Mouse (Mus musculus) heart, adult 2 months (tissue): ENCODE results near the gene Thop1. TPM values are rescaled to one million over a fixed set of nuclear protein-coding genes. Genes with fewer than 3 reads are reported as not detected.
A peak's percentile ranks its signal among the peaks of the same experiment; 100 is the strongest.

ENCODE experiments used
- DNase-seq, 2 experiments: peaks; one replicate each; pipeline ENCODE4 v3.0.0; 2021
- H3K27ac ChIP-seq: fragments of 200-600 bp; 2 replicates; pipeline ENCODE4 v1.8.1; 2022
- H3K27me3 ChIP-seq: fragments of 200-500 bp; 2 replicates; pipeline ENCODE4 v1.6.1; 2012; ENCODE audit warnings: mild to moderate bottlenecking, low read length, inconsistent platforms, mixed read lengths; ENCODE audit not compliant: control insufficient read depth, insufficient read depth
- H3K36me3 ChIP-seq: fragments of 200-500 bp; 2 replicates; pipeline ENCODE4 v1.6.1; 2012; ENCODE audit warnings: low read length, inconsistent platforms; ENCODE audit not compliant: control insufficient read depth, insufficient read depth
- H3K4me1 ChIP-seq: fragments of 200-500 bp; 2 replicates; pipeline ENCODE4 v1.6.1; 2011; ENCODE audit warnings: low read length; ENCODE audit not compliant: control insufficient read depth, insufficient read depth
- H3K4me3 ChIP-seq: fragments of 200-600 bp; 2 replicates; pipeline ENCODE4 v1.8.1; 2022
- H3K79me2 ChIP-seq: fragments of 200-500 bp; replicated peaks from 2 replicates; pipeline ENCODE4 v1.6.1; 2012; ENCODE audit warnings: mild to moderate bottlenecking, inconsistent platforms, low read length, moderate library complexity, mixed read lengths; ENCODE audit not compliant: control insufficient read depth, insufficient read depth
- H3K9ac ChIP-seq: fragments of 200-500 bp; 2 replicates; pipeline ENCODE4 v1.6.1; 2012; ENCODE audit warnings: low read depth, mild to moderate bottlenecking, control low read depth, inconsistent platforms, low read length, mixed read lengths
- CTCF ChIP-seq: fragments of 200-600 bp; IDR thresholded peaks from 2 replicates; pipeline ENCODE4 v1.8.1; 2022; ENCODE audit warnings: antibody characterized with exemption, mild to moderate bottlenecking, moderate library complexity
- EP300 ChIP-seq: fragments of 200-500 bp; IDR thresholded peaks from 2 replicates; pipeline ENCODE4 v1.6.1; 2011; ENCODE audit warnings: low read depth, low read length, control low read depth; ENCODE audit not compliant: insufficient read depth
- POLR2A ChIP-seq: fragments of 200-500 bp; IDR thresholded peaks from 2 replicates; pipeline ENCODE4 v1.6.1; 2011; ENCODE audit warnings: mild to moderate bottlenecking, low read depth, low read length, control low read depth; ENCODE audit not compliant: insufficient read depth
- WGBS: fragments of 180-500 bp; shearing (Covaris S2); methylation state at CpG from one replicate; pipeline ENCODE4 v1.1.7; 2018; 5-methylcytosine and 5-hydroxymethylcytosine counted together
- intact Hi-C: fragments of 180-260 bp; cut with DNase I; formaldehyde crosslinking; loops from one replicate; pipeline ENCODE4 v1.15.1; 2025
- polyA plus RNA-seq: library from polyadenylated mRNA; depleted of rRNA; stranded (reverse); fragments of >200 nt; gene quantifications from 2 replicates; pipeline ENCODE4 v1.2.3, GENCODE M21; 2012
- total RNA-seq, 2 experiments: library from RNA; stranded (reverse); gene quantifications; 2 replicates each; pipeline ENCODE4 v1.2.3; 2021

Gene Thop1
- total and polyA plus RNA-seq, 3 experiments: 11.3 to 15.5 (median 15.2) TPM

GRCm38 (mm10) chr10:81025047-81025621 is 44.7 kb upstream of the Thop1 start:
- intact Hi-C loops: no loop called here
- no peak for TF ChIP-seq CTCF
- no peak for TF ChIP-seq EP300
- TF ChIP-seq POLR2A: no peak
- Histone ChIP-seq H3K79me2 (no peaks in the 10 kb centered on the region), H3K9ac (no peak overlapping the region), H3K27me3 (peaks cover 6% of the 10 kb centered on the region; the same call in 1 of the 2 replicates), H3K27ac (no peak overlapping the region), H3K4me3 (no peak overlapping the region), H3K36me3 (no peaks in the 10 kb centered on the region), H3K4me1 (peaks cover 2% of the 10 kb centered on the region; the same call in 1 of the 2 replicates)
- DNase-seq: no peak
- WGBS: 7% methylated on average over 24 of the region's 43 CpGs

DNA sequence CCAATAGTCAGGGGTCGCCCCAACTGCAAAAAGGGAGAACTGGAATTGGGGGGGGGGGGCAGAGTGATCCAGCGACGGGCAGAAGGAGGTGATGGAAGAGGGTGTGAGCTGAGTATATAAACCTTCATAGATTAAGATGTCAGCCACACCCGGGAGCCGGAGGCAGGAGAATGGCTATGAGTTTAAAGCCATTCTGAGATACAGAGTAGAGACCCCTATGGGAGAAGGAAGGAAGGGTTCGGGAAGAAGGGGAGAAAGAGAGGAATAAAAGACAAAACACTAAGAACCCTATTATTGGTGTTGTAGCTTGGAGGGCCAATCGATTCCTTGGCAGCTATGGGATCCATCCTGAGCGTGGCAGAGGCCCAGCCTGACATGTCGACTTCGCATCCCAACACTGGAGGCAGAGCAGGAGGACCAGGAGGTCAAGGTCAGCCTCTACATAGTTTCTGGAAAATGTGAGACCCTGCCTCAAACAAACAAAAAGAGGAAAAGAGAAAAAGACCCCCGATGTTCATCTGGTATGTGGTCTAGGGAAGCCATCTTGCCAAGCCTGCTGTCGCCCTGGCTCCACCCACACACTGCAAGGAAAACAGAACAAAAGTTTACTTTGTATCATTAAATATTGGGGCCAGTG is 44.1 kb upstream of the Thop1 start, which contains the start of gene Diras1:
Gene Diras1 (minus strand): TSS at position 24 of the 637 bp plus-strand sequence.
- Histone ChIP-seq H3K9ac (no peak within 1 kb of the TSS), H3K27ac (no peak within 1 kb of the TSS), H3K4me1 (peaks cover 2% of the 10 kb centered on the region; the same call in 1 of the 2 replicates), H3K4me3 (no peak within 1 kb of the TSS), H3K27me3 (peaks cover 6% of the 10 kb centered on the region; the same call in 1 of the 2 replicates), H3K79me2 (no peaks in the 10 kb centered on the region), H3K36me3 (no peaks in the 10 kb centered on the region)
- DNase-seq: no peak
- WGBS: 50% methylated on average over 12 of the region's 12 CpGs
- intact Hi-C loops: no loop called here
- TF ChIP-seq CTCF: no peak
- no peak for TF ChIP-seq POLR2A
- TF ChIP-seq EP300: no peak

DNA sequence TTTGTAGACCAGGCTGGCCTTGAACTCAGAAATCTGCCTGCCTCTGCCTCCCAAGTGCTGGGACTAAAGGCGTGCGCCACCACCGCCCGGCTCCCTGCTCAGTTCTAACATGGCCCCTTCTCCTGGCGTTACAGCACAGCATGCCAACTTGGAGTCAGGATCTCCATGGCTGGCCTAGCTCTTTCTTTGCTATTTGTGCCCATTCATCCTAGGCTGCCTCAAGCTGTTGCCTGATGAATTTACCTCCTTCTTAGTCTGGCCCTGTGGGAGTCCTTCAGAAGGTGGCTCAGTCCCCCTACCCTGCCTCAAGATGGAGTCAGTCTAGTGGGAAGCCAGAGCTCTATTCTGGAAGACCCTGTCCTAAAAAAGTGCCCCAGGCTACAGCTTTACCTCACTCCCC is 43.0 kb upstream of the Thop1 start:
- Histone ChIP-seq H3K79me2 (no peaks in the 10 kb centered on the region), H3K9ac (no peak overlapping the region), H3K27me3 (peaks cover 5% of the 10 kb centered on the region; the same call in 1 of the 2 replicates), H3K4me1 (peaks cover 2% of the 10 kb centered on the region; the same call in 1 of the 2 replicates), H3K4me3 (no peak overlapping the region), H3K36me3 (no peaks in the 10 kb centered on the region), H3K27ac (no peak overlapping the region)
- intact Hi-C loops: no loop called here
- no peak for DNase-seq
- TF ChIP-seq EP300 (no peak), POLR2A (no peak), CTCF (no peak)
- 86% methylated on average over 5 of the region's 5 CpGs for WGBS

DNA sequence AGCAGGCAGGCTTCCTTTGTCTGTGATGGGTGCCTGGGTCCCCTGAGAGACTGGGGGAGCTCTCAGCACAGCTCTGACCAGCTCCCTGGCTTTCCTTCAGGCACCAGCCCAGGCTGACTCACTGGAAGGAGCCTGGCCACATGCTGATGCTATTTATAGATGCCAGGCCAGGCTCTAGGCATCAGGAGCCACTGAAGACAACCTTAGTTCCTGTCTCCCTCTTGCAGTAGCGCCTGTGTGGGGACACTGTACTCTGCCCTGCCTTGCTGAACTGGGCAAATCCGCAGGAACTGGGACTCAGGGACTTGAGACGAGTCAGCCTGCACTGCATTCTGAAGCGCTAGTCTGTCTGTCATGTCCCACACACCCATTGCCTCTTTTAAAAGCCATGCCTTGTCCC is 42.5 kb upstream of the Thop1 start:
- Histone ChIP-seq H3K4me1 (peaks cover 2% of the 10 kb centered on the region; the same call in 1 of the 2 replicates), H3K9ac (no peak overlapping the region), H3K27ac (peak overlapping the region; percentile 31; the same call in 1 of the 2 replicates), H3K36me3 (no peaks in the 10 kb centered on the region), H3K79me2 (no peaks in the 10 kb centered on the region), H3K27me3 (peaks cover 4% of the 10 kb centered on the region; the same call in 1 of the 2 replicates), H3K4me3 (no peak overlapping the region)
- 26% methylated on average over 4 of the region's 4 CpGs for WGBS
- intact Hi-C loops: no loop called here
- peak; percentile 43 to 57 for DNase-seq
- TF ChIP-seq EP300: no peak
- no peak for TF ChIP-seq CTCF
- TF ChIP-seq POLR2A: no peak

DNA sequence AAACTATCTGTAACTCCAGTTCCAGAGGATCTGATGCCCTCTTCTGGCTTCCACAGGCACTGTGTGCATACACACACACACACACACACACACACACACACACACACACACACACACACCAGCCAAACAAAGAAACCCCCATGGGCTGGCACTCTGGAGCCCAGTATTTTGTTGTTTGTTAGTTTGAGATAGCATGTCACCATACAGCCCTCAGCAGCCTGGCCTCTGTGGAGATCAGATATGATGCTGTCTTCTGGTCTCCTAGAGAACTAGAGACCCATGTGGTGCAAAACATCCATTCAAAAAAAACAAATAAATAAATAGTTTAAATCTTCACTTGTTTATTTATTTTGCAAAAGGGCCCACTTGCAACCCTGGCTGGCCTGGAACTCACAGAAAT is 41.6 kb upstream of the Thop1 start:
- Histone ChIP-seq H3K36me3 (no peaks in the 10 kb centered on the region), H3K79me2 (no peaks in the 10 kb centered on the region), H3K4me1 (peaks cover 2% of the 10 kb centered on the region; the same call in 1 of the 2 replicates), H3K4me3 (no peak overlapping the region), H3K27me3 (peaks cover 4% of the 10 kb centered on the region; the same call in 1 of the 2 replicates), H3K27ac (no peak overlapping the region), H3K9ac (no peak overlapping the region)
- no peak for TF ChIP-seq CTCF
- TF ChIP-seq POLR2A: no peak
- no peak for TF ChIP-seq EP300
- intact Hi-C loops: no loop called here
- no peak for DNase-seq

GRCm38 (mm10) chr10:81029031-81029430 is 40.8 kb upstream of the Thop1 start:
- Histone ChIP-seq H3K4me3 (no peak overlapping the region), H3K79me2 (no peaks in the 10 kb centered on the region), H3K27ac (no peak overlapping the region), H3K27me3 (peaks cover 4% of the 10 kb centered on the region; the same call in 1 of the 2 replicates), H3K4me1 (peaks cover 2% of the 10 kb centered on the region; the same call in 1 of the 2 replicates), H3K36me3 (no peaks in the 10 kb centered on the region), H3K9ac (no peak overlapping the region)
- intact Hi-C loops: no loop called here
- TF ChIP-seq POLR2A: no peak
- WGBS: 64% methylated on average over 10 of the region's 10 CpGs
- no peak for DNase-seq
